Mouse (Mus musculus) limb, embryonic 12.5 days (tissue): ENCODE measurements around the gene Slc5a4a. TPM values are rescaled to one million over a fixed set of nuclear protein-coding genes. Genes with fewer than 3 reads are reported as not detected.

Source experiments
- ATAC-seq: fragments of 200-750 bp; cut with Nextera tagmentation; 2 replicates; pipeline ENCODE4 v1.8.0; 2017; ENCODE audit warnings: low read depth, moderate TSS enrichment; ENCODE audit not compliant: insufficient number of reproducible peaks, insufficient read depth, low FRiP score, low TSS enrichment
- H3K27ac ChIP-seq: fragments of 300-500 bp; sonication (generic); 2 replicates; pipeline ENCODE4 v1.5.1; 2016; ENCODE audit warnings: mild to moderate bottlenecking, moderate library complexity
- H3K27me3 ChIP-seq: fragments of 300-500 bp; sonication (generic); 2 replicates; pipeline ENCODE4 v1.6.1; 2016; ENCODE audit warnings: mild to moderate bottlenecking, moderate library complexity
- H3K36me3 ChIP-seq: fragments of 300-500 bp; sonication (generic); 2 replicates; pipeline ENCODE4 v1.6.1; 2016; ENCODE audit warnings: mild to moderate bottlenecking, moderate library complexity
- H3K4me1 ChIP-seq: fragments of 300-500 bp; sonication (generic); replicated peaks from 2 replicates; pipeline ENCODE4 v1.6.1; 2016
- H3K4me2 ChIP-seq: fragments of 300-500 bp; sonication (generic); 2 replicates; pipeline ENCODE4 v1.6.1; 2016; ENCODE audit warnings: mild to moderate bottlenecking, moderate library complexity
- H3K4me3 ChIP-seq: fragments of 300-500 bp; sonication (generic); replicated peaks from 2 replicates; pipeline ENCODE4 v1.5.1; 2016; ENCODE audit warnings: mild to moderate bottlenecking
- H3K9ac ChIP-seq: fragments of 300-500 bp; sonication (generic); replicated peaks from 2 replicates; pipeline ENCODE4 v1.6.1; 2016; ENCODE audit warnings: mild to moderate bottlenecking, moderate library complexity
- H3K9me3 ChIP-seq: fragments of 300-500 bp; sonication (generic); 2 replicates; pipeline ENCODE4 v1.6.1; 2016; ENCODE audit warnings: mild to moderate bottlenecking, moderate library complexity
- WGBS: fragments of 180-500 bp; shearing (Covaris S2); methylation state at CpG from one replicate; pipeline ENCODE4 v1.1.7; 2016; 5-methylcytosine and 5-hydroxymethylcytosine counted together
- polyA plus RNA-seq: library from polyadenylated mRNA; unstranded; fragments of >200 nt; fragmentation: Nextera tagmentation; extraction: Ambion mirVana; gene quantifications from 2 replicates; pipeline ENCODE4 v1.2.1, GENCODE M21; 2016

Gene Slc5a4a
- polyA plus RNA-seq: not detected in 2 replicates

DNA sequence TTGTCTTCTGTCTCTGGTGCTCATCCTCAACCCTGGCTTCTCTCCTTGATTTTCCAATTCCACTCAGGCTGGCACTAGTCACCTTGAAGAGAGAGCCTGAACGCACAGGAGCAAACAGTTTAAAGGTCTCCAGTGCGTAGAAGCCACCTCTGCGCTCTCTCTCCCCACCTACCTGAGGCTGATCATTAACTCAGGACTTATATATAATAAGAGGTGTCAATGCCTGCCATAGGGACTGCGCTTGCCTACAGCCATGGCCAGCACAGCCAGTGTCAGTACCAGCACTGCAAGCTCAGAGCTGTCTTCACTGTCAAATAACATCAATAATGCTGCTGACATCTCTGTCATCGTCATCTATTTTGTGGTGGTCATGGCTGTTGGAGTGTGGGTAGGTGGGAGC, at the start of gene Slc5a4a:
Gene Slc5a4a (plus strand): TSS at position 174 of the 400 bp plus-strand sequence.
- Histone ChIP-seq H3K9me3 (no peaks in the 10 kb centered on the region), H3K27me3 (no peaks in the 10 kb centered on the region), H3K4me1 (no peaks in the 10 kb centered on the region), H3K27ac (no peak within 1 kb of the TSS), H3K36me3 (no peaks in the 10 kb centered on the region), H3K9ac (no peak within 1 kb of the TSS), H3K4me3 (no peak within 1 kb of the TSS), H3K4me2 (no peak within 1 kb of the TSS)
- ATAC-seq: no peak
- WGBS: 86% methylated on average over 5 of the region's 5 CpGs

DNA sequence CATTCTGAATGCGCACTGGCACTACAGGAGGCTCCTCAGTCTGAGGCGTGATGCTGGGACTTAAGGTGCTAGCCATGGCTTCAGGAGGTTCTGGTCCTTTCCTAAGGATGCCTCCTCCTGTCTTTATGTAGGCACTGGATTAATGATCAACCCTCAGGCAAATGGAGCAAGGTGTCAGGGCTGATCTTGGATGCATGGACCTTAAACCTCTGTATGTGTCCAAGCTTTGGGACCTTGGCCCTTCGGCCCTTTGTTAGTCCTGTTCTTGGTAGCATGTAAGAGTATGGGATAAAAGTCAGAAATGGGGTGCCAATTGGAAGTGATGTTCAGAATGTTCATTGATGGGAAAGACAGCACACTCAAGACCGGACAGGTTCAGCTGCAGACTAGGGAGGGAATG, 36.4 kb upstream of the Slc5a4a start, which contains the start of gene Slc5a4b:
Gene Slc5a4b (minus strand): TSS at position 101 of the 400 bp plus-strand sequence.
- Histone ChIP-seq H3K9me3 (no peaks in the 10 kb centered on the region), H3K27ac (no peak within 1 kb of the TSS), H3K4me1 (no peaks in the 10 kb centered on the region), H3K9ac (no peak within 1 kb of the TSS), H3K4me2 (no peak within 1 kb of the TSS), H3K27me3 (no peaks in the 10 kb centered on the region), H3K4me3 (no peak within 1 kb of the TSS), H3K36me3 (no peaks in the 10 kb centered on the region)
- 85% methylated on average over 4 of the region's 4 CpGs for WGBS
- ATAC-seq: no peak

DNA sequence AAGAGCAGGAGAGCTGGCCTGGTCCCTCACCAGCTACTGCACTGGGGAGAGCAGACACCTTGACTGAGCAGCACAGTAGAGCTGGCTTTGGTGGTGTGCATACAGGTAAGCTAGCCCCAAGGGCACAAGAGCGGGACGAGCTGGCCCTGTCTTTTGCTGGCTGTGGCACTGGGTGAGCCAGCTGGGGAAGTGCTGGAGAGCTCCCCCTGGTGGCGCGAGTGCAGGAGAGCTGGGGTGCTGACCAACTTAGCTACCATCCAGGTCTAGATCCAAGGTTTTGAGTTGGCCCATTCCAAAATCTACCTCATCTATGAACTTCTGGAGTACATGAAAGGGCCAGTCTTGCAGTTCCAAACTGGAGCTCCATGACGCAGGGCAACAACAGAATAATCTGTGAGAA, 29.3 kb upstream of the Slc5a4a start:
- no peaks in the 10 kb centered on the region for H3K9me3 ChIP-seq
- no peaks in the 10 kb centered on the region for H3K27me3 ChIP-seq
- no peak overlapping the region for H3K9ac ChIP-seq
- H3K36me3 ChIP-seq: no peaks in the 10 kb centered on the region
- no peak overlapping the region for H3K27ac ChIP-seq
- 36% methylated on average over 5 of the region's 5 CpGs for WGBS
- no peaks in the 10 kb centered on the region for H3K4me1 ChIP-seq
- ATAC-seq: no peak
- no peak overlapping the region for H3K4me3 ChIP-seq
- no peak overlapping the region for H3K4me2 ChIP-seq

DNA sequence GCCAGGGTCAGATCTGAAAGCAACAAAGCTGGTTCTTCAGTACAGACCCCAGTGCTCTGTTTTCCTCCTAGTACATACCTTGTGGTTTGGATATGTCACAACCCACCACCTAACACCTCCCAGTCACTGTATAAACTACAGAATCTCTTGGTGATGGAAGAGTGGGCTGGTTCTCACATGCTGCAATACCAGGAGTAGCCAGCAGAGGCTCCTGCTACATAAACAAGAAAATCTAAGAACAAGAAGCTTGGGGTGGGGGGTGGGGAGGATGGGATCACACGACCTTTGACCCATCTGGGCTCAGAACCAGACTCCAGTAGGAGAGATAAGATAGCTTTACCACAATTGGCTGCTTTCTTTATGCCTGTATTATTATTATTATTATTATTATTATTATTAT, 28.5 kb upstream of the Slc5a4a start:
- H3K36me3 ChIP-seq: no peaks in the 10 kb centered on the region
- no peaks in the 10 kb centered on the region for H3K4me1 ChIP-seq
- no peaks in the 10 kb centered on the region for H3K9me3 ChIP-seq
- no peak overlapping the region for H3K4me2 ChIP-seq
- no peak overlapping the region for H3K9ac ChIP-seq
- WGBS: 14% methylated on average over 1 of the region's 1 CpGs
- no peak overlapping the region for H3K4me3 ChIP-seq
- no peak overlapping the region for H3K27ac ChIP-seq
- ATAC-seq: no peak
- H3K27me3 ChIP-seq: no peaks in the 10 kb centered on the region

DNA sequence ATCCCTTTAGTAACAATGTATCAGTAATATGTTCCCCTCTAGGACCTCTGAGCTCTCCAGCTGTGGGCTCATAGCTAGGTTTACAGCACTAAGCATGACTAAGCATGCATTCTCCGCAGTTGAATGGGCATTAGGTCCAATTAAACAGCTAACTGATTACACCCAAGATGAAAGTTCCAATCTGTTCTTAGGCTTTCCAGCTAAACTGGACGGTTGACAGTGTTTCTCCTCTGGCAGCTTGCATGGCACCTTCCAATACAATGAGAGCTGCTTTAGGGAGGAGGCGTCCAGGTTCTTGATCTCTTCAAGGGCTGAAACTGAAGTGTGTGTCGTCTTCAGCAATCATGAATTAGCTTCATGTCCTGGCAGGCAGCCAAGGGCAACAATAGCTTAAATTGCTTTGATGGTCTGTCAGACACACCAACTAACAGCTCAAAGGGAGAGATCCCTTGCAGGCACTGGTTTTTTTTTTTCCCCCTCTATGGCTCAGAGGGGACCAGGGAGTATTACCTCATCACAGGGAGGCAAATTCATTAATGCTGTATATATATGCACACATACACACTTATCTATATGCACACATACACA, 27.0 kb upstream of the Slc5a4a start:
- H3K9ac ChIP-seq: no peak overlapping the region
- H3K4me2 ChIP-seq: no peak overlapping the region
- no peak overlapping the region for H3K27ac ChIP-seq
- H3K9me3 ChIP-seq: no peaks in the 10 kb centered on the region
- H3K4me3 ChIP-seq: no peak overlapping the region
- H3K36me3 ChIP-seq: no peaks in the 10 kb centered on the region
- H3K4me1 ChIP-seq: no peaks in the 10 kb centered on the region
- 48% methylated on average over 4 of the region's 4 CpGs for WGBS
- no peaks in the 10 kb centered on the region for H3K27me3 ChIP-seq
- ATAC-seq: no peak

DNA sequence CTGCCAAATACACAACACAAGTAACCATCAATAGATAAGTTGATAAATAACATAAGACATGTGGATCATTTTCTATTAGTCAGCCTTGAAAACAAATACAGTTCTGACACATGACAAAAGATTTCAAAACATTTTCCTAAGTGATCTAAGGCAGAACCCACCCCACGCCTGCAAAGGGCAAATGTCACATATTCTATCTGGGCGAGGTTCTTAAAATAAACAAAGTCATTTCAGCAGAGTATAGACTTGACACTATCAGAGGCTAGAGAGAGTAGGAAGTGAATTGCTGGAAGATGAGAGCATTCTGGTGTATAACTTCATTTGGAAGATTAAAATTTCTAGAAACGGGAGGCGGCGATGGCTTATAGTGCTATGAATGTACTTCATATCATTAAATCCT, 25.8 kb upstream of the Slc5a4a start:
- Histone ChIP-seq H3K9ac (no peak overlapping the region), H3K36me3 (no peaks in the 10 kb centered on the region), H3K4me1 (no peaks in the 10 kb centered on the region), H3K4me2 (no peak overlapping the region), H3K4me3 (no peak overlapping the region), H3K27ac (no peak overlapping the region), H3K9me3 (no peaks in the 10 kb centered on the region), H3K27me3 (no peaks in the 10 kb centered on the region)
- WGBS: 86% methylated on average over 5 of the region's 5 CpGs
- no peak for ATAC-seq

DNA sequence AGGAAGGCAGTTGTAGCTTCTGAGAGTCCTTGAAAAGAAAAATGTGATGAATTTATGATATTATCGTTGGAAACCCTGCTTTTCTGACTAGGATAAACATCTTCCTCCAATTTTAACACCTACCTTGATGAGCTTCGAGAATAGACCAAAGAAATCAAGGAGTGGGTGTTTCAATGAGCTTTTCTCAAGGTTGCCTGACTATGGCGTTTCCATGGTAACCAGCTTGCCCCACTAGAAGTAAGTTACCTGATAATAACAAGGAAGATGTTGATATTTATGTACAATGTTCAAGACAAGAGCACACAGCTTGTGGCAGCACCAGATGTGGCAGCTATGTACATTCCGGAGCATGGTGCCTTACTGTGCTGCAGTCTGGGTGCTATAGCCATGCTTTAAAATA, 14.7 kb upstream of the Slc5a4a start:
- H3K36me3 ChIP-seq: no peaks in the 10 kb centered on the region
- no peak overlapping the region for H3K4me2 ChIP-seq
- H3K27me3 ChIP-seq: no peaks in the 10 kb centered on the region
- 70% methylated on average over 4 of the region's 4 CpGs for WGBS
- no peaks in the 10 kb centered on the region for H3K4me1 ChIP-seq
- H3K9me3 ChIP-seq: no peaks in the 10 kb centered on the region
- H3K4me3 ChIP-seq: no peak overlapping the region
- ATAC-seq: no peak
- no peak overlapping the region for H3K9ac ChIP-seq
- no peak overlapping the region for H3K27ac ChIP-seq

DNA sequence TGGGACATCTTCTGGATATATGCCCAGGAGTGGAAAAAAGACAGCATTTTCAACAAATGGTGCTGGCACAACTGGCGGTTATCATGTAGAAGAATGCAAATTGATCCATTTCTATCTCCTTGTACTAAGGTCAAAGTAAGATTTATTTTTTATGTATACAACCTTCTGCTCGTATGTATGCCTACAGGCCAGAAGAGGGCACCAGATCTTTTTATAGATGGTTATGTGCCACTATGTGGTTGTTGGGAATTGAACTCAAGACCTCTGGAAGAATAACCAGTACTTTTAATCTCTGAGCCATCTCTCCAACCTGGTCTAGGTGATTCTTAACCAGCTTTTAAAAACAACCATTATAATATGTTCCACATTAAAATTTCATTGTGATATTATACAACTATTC, 10.9 kb upstream of the Slc5a4a start:
- Histone ChIP-seq H3K9ac (no peak overlapping the region), H3K4me1 (no peaks in the 10 kb centered on the region), H3K4me3 (no peak overlapping the region), H3K36me3 (no peaks in the 10 kb centered on the region), H3K27me3 (no peaks in the 10 kb centered on the region), H3K9me3 (no peaks in the 10 kb centered on the region), H3K27ac (no peak overlapping the region), H3K4me2 (no peak overlapping the region)
- WGBS: 73% methylated on average over 2 of the region's 2 CpGs
- ATAC-seq: no peak

DNA sequence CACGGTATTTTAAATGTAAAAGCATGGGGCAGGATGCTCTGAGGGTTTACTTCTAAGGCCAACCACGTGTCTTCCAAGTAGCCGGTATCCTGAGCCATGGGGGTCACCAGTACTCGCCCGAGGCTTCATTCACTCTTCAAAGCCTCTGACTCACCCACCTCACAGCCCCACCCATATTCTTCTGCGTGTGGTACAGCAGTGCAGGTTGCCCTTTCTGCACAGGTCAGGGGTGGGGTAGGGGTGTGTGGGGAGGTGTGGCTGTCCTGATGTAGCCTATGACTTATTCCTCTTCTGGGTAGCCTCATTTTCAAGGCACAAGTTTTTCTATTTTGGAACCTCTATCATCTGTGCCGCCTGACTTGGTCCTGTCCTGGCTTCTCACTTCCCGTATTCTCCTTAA, 405 bp upstream of the Slc5a4a start:
- Histone ChIP-seq H3K27ac (no peak overlapping the region), H3K36me3 (no peaks in the 10 kb centered on the region), H3K9ac (no peak overlapping the region), H3K4me2 (no peak overlapping the region), H3K4me1 (no peaks in the 10 kb centered on the region), H3K4me3 (no peak overlapping the region), H3K27me3 (no peaks in the 10 kb centered on the region), H3K9me3 (no peaks in the 10 kb centered on the region)
- ATAC-seq: no peak
- 63% methylated on average over 8 of the region's 8 CpGs for WGBS

DNA sequence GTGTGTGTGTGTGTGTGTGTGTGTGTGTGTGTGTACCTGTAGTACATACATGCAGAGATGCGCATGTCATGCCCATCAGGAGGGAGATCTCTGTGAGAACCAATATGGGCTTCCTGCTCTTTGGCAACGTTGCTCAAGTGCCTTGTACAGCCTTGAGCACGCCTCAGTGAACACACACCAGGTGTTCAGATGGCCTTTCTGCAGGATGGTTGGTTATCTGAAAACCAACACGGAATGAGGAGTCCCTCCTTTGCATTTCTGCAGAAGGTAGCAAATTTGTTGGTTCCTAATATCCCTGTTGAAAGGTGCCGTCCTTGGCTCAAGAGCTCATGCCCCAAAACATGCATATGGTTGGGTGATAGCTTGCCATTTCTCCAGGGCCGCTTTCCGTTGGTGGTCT, 8.7 kb downstream of the Slc5a4a start:
- no peak overlapping the region for H3K9ac ChIP-seq
- ATAC-seq: no peak

DNA sequence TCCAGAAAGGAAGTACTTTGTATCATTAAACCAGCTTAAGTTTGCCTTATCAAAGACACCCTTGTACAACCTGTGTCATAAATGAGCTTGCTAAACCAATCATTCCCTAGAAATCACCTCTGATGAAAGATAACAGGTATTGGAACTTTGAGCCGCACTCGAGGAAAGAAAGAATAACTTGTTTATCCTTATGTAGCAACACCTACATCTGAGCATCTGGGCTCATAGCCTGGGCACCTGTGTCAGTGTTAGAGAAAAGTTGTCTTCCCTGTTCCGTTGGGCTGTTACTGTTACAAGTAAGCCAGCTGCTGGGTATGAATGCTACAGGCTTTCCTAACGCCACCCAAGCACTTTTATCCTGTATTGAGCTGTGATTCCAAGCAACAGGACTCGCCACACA, 10.3 kb downstream of the Slc5a4a start:
- H3K36me3 ChIP-seq: no peaks in the 10 kb centered on the region
- H3K27me3 ChIP-seq: no peaks in the 10 kb centered on the region
- 80% methylated on average over 5 of the region's 5 CpGs for WGBS
- H3K9me3 ChIP-seq: no peaks in the 10 kb centered on the region
- no peak overlapping the region for H3K4me3 ChIP-seq
- H3K4me2 ChIP-seq: no peak overlapping the region
- no peaks in the 10 kb centered on the region for H3K4me1 ChIP-seq
- H3K9ac ChIP-seq: no peak overlapping the region
- no peak for ATAC-seq
- H3K27ac ChIP-seq: no peak overlapping the region

More for the DNA sequence above, 8.7 kb downstream of the Slc5a4a start:
- Histone ChIP-seq H3K36me3 (no peaks in the 10 kb centered on the region), H3K27ac (no peak overlapping the region), H3K4me3 (no peak overlapping the region), H3K4me1 (no peaks in the 10 kb centered on the region), H3K27me3 (no peaks in the 10 kb centered on the region), H3K4me2 (no peak overlapping the region), H3K9me3 (no peaks in the 10 kb centered on the region)
- 84% methylated on average over 7 of the region's 7 CpGs for whole genome bisulfite sequencing

DNA sequence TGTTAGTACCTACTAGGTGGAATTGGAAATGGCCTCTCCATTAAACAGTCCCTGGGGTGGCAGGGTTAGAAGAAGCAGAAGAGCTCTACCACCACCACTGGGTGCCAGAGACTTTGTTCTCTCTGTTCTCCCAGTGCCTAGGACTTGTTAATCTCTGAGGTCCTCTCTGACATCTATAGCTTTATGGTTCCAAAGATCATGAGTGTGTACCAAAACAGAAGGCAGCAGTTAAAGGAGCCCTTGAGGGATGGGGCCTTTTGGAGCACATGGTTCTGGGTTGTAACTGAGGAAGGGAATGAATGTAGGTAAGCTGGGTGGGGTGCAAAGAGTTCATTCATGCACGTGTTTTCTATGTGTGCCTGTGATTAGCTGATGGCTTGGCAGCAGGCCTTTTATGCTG, 10.8 kb downstream of the Slc5a4a start:
- 73% methylated on average over 1 of the region's 1 CpGs for WGBS
- Histone ChIP-seq H3K4me3 (no peak overlapping the region), H3K27me3 (no peaks in the 10 kb centered on the region), H3K9me3 (no peaks in the 10 kb centered on the region), H3K27ac (no peak overlapping the region), H3K36me3 (no peaks in the 10 kb centered on the region), H3K9ac (no peak overlapping the region), H3K4me2 (no peak overlapping the region), H3K4me1 (no peaks in the 10 kb centered on the region)
- no peak for ATAC-seq
